Mouse (Mus musculus) gastrocnemius, postnatal 36 days (tissue): ENCODE measurements around the gene Elf2. TPM values are rescaled to one million over a fixed set of nuclear protein-coding genes. Genes with fewer than 3 reads are reported as not detected.

Source experiments
- DNase-seq, 2 experiments: peaks; one replicate each; pipeline ENCODE4 v3.0.0; 2022
- intact Hi-C: fragments of 180-260 bp; cut with DNase I; formaldehyde crosslinking; loops from one replicate; pipeline ENCODE4 v1.15.1; 2025
- long read RNA-seq, 2 experiments: library from polyadenylated mRNA; stranded (forward); transcript quantifications; one replicate each; pipeline ENCODE4 v2.0.0; 2021
- total RNA-seq, 2 experiments: library from RNA; stranded (reverse); gene quantifications; 2 replicates each; pipeline ENCODE4 v1.2.3; 2021

The Elf2 gene
- 10 to 100 TPM; 48.9 to 49.7 TPM for total RNA-seq
- long read RNA-seq, experiment 1, transcript Elf2-203 (7 exons, 2,514 nt), result major isoform, 5 of 13 reads
- long read RNA-seq, experiment 1, partial matches to known transcripts, result 0 of 13 reads
- long read RNA-seq, experiment 1, other reads (novel, unspliced or antisense), result 8 of 13 reads
- long read RNA-seq, experiment 2, full-length matches to known transcripts, result 8 of 15 reads
- long read RNA-seq, experiment 2, partial matches to known transcripts, result 1 of 15 reads
- long read RNA-seq, experiment 2, other reads (novel, unspliced or antisense), result 6 of 15 reads

- peak; percentile 81 to 87 for DNase-seq
- intact Hi-C loops, result no loop called here
Measured at GRCm38 (mm10) chr3:51340552-51341267, at the start of gene Elf2. Gene Elf2, minus strand, starts transcription at chr3:51340663.

- intact Hi-C loops, result no loop called here
- DNase-seq, result no peak
Measured at GRCm38 (mm10) chr3:51388904-51389303, 48.4 kb upstream of the Elf2 start.

DNA sequence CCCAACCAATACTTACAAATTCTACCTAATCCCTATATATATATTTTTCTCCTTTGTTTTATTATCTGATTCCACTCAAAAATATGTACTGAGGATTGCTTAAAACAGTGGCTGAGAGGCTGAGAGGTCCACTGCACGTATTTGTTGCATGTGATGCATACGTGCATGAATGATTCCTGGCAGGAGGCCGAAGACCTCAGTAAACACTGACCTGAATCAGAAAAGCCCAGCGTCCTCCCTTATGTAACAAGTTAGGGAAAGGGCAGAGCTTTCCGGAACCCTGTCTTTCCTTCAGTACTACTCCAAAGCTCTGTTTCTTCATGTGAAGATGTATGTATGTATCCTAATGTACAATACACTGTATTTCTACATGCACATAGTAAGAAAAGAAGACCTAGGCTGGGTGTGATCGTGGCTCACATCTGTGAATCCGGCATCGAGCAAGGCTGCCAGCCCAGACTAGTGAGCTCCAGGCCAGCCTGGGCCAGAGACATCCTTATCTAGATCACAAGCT is 47.5 kb upstream of the Elf2 start:
- intact Hi-C loops, result no loop called here
- no peak for DNase-seq

DNA sequence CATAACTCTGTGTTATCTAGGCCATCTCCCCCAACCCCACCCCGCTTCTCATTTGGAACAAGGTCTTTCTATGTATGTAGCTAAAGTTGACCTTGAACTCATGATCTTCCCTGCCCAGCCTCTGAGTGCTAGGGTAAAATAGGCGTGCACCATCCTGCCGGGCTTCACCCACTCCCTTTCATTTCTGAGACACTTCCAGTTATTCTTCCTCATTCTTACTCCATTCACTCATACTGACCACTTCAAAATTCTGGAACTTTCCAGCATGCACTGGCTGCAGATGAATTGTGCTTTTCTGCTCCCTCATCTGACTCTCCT is 46.6 kb upstream of the Elf2 start:
- DNase-seq, result no peak
- intact Hi-C loops, result no loop called here

DNA sequence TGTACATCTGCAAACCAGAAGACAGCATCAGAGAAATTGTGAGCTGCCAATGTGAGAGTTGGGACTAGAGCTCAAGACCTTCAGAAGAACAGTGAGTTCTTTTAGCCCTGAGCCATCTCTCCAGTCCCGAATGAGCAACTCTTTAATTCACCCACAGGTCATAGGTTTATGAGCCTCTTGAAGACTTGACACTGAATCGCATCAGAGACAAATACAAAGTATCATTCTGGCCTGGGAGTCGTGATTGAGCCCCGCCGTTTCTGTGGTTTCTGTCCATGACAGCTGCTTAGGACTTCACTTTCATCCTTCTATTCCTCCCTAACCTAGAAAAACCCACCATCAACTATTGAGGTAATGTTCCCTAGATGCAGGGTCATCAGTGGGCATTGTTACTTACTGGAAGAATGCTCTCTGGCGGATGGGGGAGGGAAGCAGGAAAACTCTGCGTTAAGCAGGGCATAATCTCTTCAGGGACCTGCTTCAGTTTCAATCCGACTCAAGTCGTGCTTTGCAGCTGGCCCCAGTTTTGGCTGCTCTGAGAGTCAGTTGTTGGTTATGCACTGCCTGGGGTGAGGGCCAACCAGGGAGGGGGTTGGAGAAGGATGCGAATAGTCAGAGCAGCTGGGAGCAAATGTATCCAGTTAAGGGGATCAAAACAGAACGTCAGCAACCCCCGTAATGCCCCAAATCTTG is 46.1 kb upstream of the Elf2 start:
- intact Hi-C loops, result no loop called here
- DNase-seq, result peak; percentile 26 to 31

DNA sequence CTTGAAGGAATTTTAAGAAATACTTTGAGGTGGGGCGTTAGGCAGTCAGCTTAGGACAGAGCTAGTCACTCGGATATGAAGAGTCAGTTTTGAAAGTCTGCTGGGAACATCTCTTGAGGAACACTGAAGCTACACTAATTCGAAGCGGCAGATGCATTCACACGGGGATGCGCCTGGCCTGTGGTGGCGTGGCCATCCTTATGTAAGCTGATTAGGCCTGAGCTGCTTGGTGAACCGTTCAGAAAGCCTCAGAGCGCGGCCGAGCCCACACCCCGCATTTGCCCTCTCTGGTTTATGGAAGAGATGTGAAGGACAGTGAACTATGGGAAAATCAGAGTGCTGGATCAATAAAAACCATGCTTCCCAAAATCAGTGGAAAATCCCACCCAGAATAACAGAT is 42.9 kb upstream of the Elf2 start:
- intact Hi-C loops, result no loop called here
- no peak for DNase-seq

GRCm38 (mm10) chr3:51380660-51381014 is 40.2 kb upstream of the Elf2 start:
- intact Hi-C loops, result no loop called here
- no peak for DNase-seq

GRCm38 (mm10) chr3:51379786-51380659 is 39.6 kb upstream of the Elf2 start:
- intact Hi-C loops, result no loop called here
- DNase-seq, result no peak

GRCm38 (mm10) chr3:51378665-51378946 is 38.1 kb upstream of the Elf2 start:
- intact Hi-C loops, result no loop called here
- no peak for DNase-seq

DNA sequence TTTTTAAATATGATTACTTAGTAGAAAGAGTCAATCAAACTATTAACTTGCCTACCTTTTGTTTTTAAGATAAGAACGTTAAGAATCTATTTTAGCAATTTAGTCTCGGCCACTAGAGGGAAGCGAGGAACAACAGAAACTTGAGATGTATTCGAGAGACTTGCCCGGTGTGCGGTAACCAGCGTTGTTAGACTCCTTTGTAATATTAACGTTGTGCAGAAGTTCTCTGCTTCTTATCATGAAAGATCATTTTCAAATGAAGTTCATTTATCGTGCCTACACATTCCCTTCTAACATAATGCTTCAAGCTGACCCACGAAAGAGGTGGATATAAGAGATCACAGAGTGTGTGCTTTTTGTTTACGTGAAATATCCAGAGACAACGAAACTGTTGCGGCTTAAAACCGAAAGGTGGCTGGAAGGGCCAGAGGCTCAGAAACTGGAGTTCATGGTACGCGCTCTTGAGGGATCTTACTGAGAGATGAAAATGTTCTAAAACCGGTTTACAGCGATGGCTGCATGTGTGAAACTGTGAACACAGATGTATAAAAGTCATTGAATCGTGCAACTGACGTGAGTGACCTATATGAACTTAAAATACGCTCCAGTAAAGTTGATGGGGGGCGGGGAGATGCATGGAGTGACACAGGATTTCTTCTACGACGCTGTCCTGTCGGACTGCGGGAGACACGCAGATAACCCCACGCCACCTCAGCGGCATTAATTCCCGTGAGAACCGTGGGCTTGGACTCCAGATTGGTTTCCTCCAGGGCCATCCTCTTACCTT is 37.6 kb upstream of the Elf2 start:
- no peak for DNase-seq
- intact Hi-C loops, result no loop called here

DNA sequence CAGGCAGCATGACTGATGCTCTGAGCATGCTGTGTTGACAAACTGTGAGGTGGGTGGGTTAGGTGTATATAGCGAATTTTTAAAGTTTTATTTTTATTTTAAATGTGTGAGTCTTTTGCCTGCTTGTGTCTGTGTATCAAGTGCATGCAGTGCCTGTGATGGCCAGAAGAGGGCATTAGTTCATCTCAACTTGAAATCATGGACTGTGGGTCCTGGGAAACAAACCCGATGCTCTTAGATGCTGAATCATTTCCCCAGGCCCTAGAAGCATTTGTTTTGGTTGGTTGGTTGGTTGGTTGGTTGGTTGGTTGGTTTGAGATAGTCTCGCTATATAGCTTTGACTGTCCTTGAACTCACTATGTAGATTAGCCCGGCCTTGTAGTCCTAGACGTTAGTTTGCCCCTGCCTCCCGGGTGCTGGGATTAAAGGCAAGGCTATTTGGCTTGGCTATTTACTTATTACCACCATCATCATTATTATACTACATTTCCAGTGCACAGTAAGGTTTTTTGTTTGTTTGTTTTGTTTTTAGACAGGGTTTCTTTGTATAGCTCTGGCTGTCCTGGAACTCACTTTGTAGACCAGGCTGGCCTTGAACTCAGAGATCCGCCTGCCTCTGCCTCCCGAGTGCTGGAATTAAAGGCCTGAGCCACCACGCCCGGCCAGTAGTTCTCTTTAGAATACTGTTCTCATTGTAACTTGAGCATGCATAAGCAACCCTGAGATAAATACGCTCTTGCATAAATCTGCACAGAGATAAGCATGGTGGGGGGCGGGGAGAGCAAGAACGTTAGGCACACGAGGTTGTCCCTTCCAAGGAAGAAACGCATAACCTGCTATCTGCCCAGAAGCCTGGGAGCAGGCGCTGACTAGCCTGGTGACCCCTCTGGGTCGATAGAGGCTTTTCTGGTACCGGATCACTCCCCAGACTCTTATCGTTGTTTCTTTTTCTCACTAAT is 35.1 kb upstream of the Elf2 start:
- intact Hi-C loops, result no loop called here

GRCm38 (mm10) chr3:51373544-51373943 is 33.1 kb upstream of the Elf2 start:
- no peak for DNase-seq
- intact Hi-C loops, result loop anchor here (5.0 kb wide), 1 partner anchor 34 kb away; the partner anchor contains the start of gene Ndufc1

More for the DNA sequence above, 35.1 kb upstream of the Elf2 start:
- peak; percentile 37 to 47 for DNase-seq

DNA sequence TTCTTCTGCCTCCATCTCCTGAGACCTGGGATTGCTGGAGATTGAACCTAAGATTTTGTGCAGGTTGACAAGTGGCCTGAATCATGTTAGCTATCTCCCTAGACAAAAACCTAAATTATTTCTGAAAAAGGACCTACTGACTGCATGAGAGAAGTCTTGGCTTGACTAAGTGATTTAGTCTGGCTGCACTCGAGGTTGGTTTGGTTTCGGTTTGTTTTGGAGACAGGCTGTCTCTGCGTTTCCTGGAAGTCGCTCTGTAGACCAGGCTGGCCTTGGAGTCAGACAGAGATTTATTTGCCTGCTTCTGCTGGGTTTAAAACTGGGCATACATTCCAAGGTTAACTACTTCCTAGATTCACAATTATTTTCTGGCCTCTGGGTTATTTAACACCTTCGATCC is 32.4 kb upstream of the Elf2 start:
- intact Hi-C loops, result loop anchor here (5.0 kb wide), 1 partner anchor 34 kb away; the partner anchor contains the start of gene Ndufc1
- no peak for DNase-seq

GRCm38 (mm10) chr3:51371826-51372225 is 31.4 kb upstream of the Elf2 start:
- intact Hi-C loops, result loop anchor here (5.0 kb wide), 1 partner anchor 35 kb away; the partner anchor contains the start of gene Ndufc1
- no peak for DNase-seq

- intact Hi-C loops, result no loop called here
- no peak for DNase-seq
Measured at GRCm38 (mm10) chr3:51368011-51368410, 27.5 kb upstream of the Elf2 start.

DNA sequence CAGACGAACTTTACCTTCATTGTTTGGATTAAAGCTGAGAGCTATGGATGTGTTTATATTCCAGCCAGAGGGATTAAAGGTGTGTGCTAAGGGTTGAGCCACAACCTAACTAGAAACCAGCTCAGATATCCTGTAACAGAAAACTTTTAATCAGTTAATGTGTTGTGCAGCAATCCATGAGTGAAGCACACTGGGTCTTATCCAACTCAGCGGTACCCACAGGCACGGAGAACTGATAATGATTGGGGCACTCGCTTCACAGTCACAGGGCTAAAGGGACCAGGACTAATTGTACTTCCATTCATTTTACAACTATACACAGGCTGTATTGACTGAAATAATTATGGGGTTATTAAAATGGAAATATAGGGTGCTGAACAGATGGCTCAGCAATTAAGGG is 26.5 kb upstream of the Elf2 start:
- intact Hi-C loops, result no loop called here
- DNase-seq, result no peak

- intact Hi-C loops, result loop anchor here (1.0 kb wide), 1 partner anchor 131 kb away; no protein-coding TSS in a partner anchor
- no peak for DNase-seq
Measured at GRCm38 (mm10) chr3:51365517-51365882, 25.0 kb upstream of the Elf2 start.

DNA sequence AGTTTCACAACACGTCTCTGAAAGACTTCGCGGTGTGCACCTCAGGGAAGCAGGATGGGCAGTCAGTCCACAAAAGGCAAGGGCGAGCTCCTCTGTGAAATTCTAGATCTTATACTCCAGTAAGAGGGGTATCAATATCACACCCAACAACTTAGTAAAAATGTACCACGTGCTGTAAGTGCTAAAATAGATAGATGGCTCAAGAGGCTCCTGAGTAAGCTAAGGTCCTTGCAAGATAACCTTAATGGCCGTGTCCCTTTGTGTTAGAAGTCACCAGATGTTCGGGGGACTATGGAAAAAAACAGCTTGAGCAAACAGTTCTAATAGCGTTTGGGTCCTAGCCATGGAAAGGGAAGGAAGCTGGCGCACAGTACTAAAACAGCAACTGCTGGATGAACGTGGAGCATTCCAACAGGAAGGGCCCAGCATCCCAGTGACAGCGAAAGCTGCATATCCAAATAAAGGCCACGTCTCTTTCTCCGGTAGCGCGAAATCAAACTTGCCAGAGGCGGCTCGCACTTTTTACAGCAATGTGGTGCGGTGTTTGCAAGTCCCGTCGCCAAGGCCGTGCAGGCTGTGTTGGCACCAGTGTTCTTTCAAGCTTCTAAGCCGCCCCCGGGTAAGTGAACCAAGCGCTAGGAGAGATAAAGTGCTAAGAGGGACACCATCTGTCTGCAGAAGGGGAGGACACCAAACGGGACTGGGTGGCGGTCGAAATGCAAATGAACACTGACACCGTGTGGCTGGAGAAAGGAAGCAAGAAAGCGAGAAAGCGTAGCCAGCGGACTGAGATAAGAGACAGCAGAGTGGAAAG is 24.4 kb upstream of the Elf2 start:
- intact Hi-C loops, result loop anchor here (1.0 kb wide), 1 partner anchor 131 kb away; no protein-coding TSS in a partner anchor

More for the DNA sequence above, 24.4 kb upstream of the Elf2 start:
- peak; percentile 58 to 70 for DNase-seq
